Mouse (Mus musculus): Measurements from ENCODE around the gene Cox6b2.

- TF ChIP-seq GATA1 (IDR thresholded peaks at IDR 0.05; ENCODE audit: borderline replicate concordance, low read length): no peak
- TF ChIP-seq FLI1 (IDR thresholded peaks at IDR 0.05; ENCODE audit: low read length): no peak
These were observed 49.4 kb upstream of the Cox6b2 start for GRCm38 (mm10) chr7:4802247-4802646.
